Mouse (Mus musculus) lung, adult 2 months (tissue): ENCODE measurements at regions not wholly inside any gene's neighbourhood (a gene's known extent, or its start where the extent isn't known, plus 50 kb on each side); places are given as distances from the start of the nearest gene placed in this dataset.

Source experiments
- DNase-seq: peaks from one replicate; pipeline ENCODE4 v3.0.0; 2022
- H3K4me1 ChIP-seq: fragments of 200-500 bp; 2 replicates; pipeline ENCODE4 v1.6.1; 2011; ENCODE audit warnings: low read length; ENCODE audit not compliant: control insufficient read depth, insufficient read depth
- H3K4me3 ChIP-seq: fragments of 200-500 bp; replicated peaks from 2 replicates; pipeline ENCODE3; 2011; ENCODE audit warnings: low read depth, mild to moderate bottlenecking, control low read depth, low read length; ENCODE audit errors: extremely low read depth
- CTCF ChIP-seq: fragments of 200-500 bp; IDR thresholded peaks from 2 replicates; pipeline ENCODE4 v1.5.1; 2011; ENCODE audit warnings: mild to moderate bottlenecking, low read length, control low read depth; ENCODE audit not compliant: insufficient read depth
- POLR2A ChIP-seq: fragments of 200-500 bp; IDR thresholded peaks from 2 replicates; pipeline ENCODE4 v1.6.1; 2011; ENCODE audit warnings: low read depth, mild to moderate bottlenecking, control low read depth, low read length, borderline replicate concordance; ENCODE audit errors: extremely low read depth
- WGBS: fragments of 180-500 bp; shearing (Covaris S2); methylation state at CpG from one replicate; pipeline ENCODE4 v1.1.7; 2018; 5-methylcytosine and 5-hydroxymethylcytosine counted together

DNA sequence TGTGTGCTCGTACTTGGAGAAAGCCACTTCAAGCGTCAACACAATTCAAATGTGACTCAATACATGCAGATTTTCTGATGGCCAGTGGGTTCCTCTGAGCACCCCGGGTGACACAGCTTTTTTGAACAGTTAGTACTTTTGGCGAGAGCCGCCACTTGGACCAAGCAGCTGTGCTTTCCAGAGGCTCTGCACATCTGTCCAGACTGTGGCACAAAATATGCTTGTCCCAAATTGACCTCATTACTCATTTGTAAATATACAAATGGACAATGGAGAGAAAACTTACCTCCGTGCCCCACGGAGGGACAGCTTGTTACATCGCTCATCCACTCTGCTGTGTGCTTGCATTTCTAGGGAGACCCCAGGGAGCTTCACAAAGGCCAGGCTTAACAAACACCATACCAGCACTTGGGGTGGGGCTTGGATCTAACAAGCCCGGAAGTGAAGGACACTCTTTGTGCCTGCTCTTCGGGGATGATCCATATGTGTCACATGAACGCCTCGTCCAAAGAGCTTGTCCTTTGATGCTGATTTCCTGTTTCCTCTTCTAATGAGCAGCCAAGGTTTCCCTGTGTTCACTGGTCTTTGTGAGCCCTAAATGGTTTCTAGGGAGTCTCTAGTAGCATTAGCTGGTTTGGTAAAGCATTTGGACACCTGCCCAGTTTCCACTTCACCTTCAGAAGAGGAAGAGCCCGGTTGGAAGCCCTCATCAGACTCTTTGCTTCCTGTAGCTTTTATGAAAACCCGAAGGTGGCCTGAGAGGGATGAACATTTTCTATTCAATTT is 91.6 kb upstream of the Rora start:
- Histone ChIP-seq H3K4me3 (peak overlapping the region; percentile 9), H3K4me1 (peaks cover 4% of the 10 kb centered on the region)
- DNase-seq, result peak; percentile 13
- 30% methylated on average over 14 of the region's 14 CpGs for WGBS
- TF ChIP-seq CTCF, result no peak
- TF ChIP-seq POLR2A, result no peak

- DNase-seq, result peak; percentile 19
- Histone ChIP-seq H3K4me3 (no peak overlapping the region), H3K4me1 (peaks cover 4% of the 10 kb centered on the region)
- WGBS, result 60% methylated on average over 4 of the region's 4 CpGs
- TF ChIP-seq POLR2A (no peak), CTCF (no peak)
Observed at GRCm38 (mm10) chr9:68563206-68563605, 90.4 kb upstream of the Rora start.

- no peaks in the 10 kb centered on the region for H3K4me1 ChIP-seq
- no peak overlapping the region for H3K4me3 ChIP-seq
- no peak for TF ChIP-seq CTCF
- no peak for TF ChIP-seq POLR2A
Observed at GRCm38 (mm10) chr9:68585751-68586150, 67.8 kb upstream of the Rora start.

GRCm38 (mm10) chr9:68591023-68591422 is 62.6 kb upstream of the Rora start:
- Histone ChIP-seq H3K4me3 (no peak overlapping the region), H3K4me1 (no peaks in the 10 kb centered on the region)
- TF ChIP-seq CTCF (no peak), POLR2A (no peak)
- DNase-seq, result no peak
- WGBS, result 94% methylated on average over 8 of the region's 8 CpGs

More at GRCm38 (mm10) chr9:68585751-68586150, 67.8 kb upstream of the Rora start:
- WGBS, result 45% methylated on average over 1 of the region's 1 CpGs
- DNase-seq, result no peak

DNA sequence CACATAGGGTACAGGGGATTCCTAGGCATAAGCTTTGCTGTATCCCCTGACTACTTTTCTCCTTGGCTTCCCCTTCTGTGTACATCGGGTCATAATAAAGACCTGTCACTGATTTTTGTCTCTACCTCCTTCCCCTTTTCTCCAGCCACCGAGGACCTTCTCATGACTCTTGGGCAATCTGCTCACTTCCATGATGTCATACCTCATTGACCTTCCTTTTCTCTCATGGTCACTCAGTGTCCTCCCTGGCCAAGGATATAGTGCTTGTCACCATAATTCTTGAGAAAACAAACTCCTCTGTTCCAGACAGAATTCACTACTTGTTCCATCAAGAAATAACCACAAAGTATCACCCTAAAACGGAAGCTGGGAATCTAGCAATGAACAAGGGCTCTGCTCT is 60.6 kb upstream of the Rora start:
- H3K4me3 ChIP-seq, result no peak overlapping the region
- TF ChIP-seq POLR2A (no peak), CTCF (no peak)
- 81% methylated on average over 3 of the region's 3 CpGs for WGBS
- H3K4me1 ChIP-seq, result no peaks in the 10 kb centered on the region
- no peak for DNase-seq

DNA sequence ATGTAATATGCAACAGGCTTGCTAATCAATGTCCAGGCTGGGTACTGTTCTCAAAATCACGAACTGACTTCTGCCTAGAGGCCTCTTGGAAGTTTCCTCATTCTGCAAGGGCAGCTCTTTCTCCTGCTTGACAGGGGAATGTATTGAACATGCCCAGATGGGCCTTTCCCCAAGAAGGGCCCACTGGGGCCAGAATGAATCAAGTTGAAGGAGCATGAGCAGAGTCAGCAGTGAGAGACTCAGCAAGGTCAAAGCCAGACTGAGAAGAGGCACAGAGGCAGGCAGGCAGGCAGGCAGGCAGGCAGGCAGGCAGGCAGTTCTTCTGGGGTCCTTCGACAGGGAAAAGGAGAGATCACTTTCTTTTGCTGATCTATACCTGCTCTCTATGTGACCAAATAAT is 59.0 kb upstream of the Rora start:
- no peak for DNase-seq
- TF ChIP-seq POLR2A (no peak), CTCF (no peak)
- no peaks in the 10 kb centered on the region for H3K4me1 ChIP-seq
- 65% methylated on average over 2 of the region's 2 CpGs for WGBS
- no peak overlapping the region for H3K4me3 ChIP-seq
